Mouse (Mus musculus): ENCODE data around the gene Sgsh. TPM values are rescaled to one million over a fixed set of nuclear protein-coding genes. Genes with fewer than 3 reads are reported as not detected.

Gene Sgsh
- polyA plus RNA-seq, 1 experiment from 2014 or later: 3.1 TPM

DNA sequence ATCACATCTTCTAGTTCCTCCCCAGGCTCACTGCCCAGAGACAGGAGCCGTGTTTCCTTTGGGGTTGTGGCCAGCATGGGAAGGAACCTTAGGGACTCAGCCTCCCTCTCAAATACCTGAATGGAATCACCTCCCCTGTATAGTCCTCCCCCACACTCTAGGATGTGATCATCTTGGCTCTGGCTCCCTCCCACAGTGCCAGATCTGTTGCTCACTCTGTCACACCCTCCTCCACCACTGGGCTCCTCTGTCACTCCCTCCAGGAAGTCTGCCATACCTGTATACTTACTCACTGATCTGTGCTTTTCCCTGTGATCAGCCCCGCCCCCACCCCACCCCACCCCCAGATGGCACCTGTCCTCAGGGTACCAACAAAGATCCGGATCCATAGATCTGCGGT lies 24.7 kb downstream of the Sgsh start:
- Histone ChIP-seq H3K9ac (replicated peaks) (no peak overlapping the region), H3K4me3 (replicated peaks) (no peak overlapping the region), H3K27me3 (peaks cover 4% of the 10 kb centered on the region; the same call in 1 of the 2 replicates), H3K4me1 (replicated peaks) (no peaks in the 10 kb centered on the region), H3K4me2 (replicated peaks) (no peak overlapping the region), H3K27ac (no peak overlapping the region), H3K36me3 (no peaks in the 10 kb centered on the region), H3K9me3 (no peaks in the 10 kb centered on the region)
- WGBS: 54% methylated on average over 4 of the region's 4 CpGs
- no peak for ATAC-seq

DNA sequence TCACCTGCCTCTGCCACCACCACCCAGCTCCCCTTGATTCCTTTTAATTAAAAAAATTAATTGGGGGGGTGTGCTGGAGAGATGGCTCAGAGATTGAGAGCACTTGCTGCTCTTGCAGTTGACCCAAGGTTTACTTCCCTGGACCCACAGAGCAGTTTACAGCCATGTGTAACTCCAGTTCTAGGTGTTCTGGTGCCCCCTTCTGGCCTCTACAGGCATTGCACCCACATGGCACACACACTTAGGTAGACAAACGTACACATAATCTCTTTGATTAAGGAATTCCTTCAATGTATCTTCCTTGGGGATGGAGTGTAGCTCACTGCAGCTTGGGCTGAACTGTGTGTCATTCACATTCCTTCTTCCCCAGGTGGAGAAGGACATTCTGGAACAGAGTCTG lies 30.3 kb downstream of the Sgsh start:
- no peaks in the 10 kb centered on the region for H3K4me1 ChIP-seq (replicated peaks)
- H3K27me3 ChIP-seq: peaks cover 4% of the 10 kb centered on the region; the same call in 1 of the 2 replicates
- no peak overlapping the region for H3K27ac ChIP-seq
- no peaks in the 10 kb centered on the region for H3K9me3 ChIP-seq
- no peak overlapping the region for H3K9ac ChIP-seq (replicated peaks)
- H3K4me2 ChIP-seq (replicated peaks): no peak overlapping the region
- WGBS: 85% methylated on average over 1 of the region's 1 CpGs
- ATAC-seq: no peak
- no peaks in the 10 kb centered on the region for H3K36me3 ChIP-seq
- H3K4me3 ChIP-seq (replicated peaks): no peak overlapping the region

DNA sequence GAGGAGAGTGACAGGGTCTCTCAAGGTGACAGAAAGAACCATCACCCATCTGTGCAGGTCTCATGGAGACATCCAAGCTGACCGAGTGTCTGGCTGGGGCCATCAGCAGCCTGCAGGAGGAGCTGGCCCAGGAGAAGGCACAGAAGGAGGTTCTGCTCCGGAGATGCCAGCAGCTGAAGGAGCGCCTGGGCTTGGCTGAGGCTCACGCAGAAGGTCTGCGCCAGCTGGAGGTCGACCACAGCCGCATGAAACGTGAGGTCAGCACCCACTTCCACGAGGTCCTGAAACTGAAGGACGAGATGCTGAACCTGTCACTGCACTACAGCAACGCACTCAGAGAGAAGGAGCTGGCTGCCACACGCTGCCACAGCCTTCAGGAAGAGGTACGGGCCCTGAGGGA lies 32.8 kb downstream of the Sgsh start:
- Histone ChIP-seq H3K9me3 (no peaks in the 10 kb centered on the region), H3K27me3 (no peaks in the 10 kb centered on the region), H3K4me2 (replicated peaks) (no peak overlapping the region), H3K9ac (replicated peaks) (no peak overlapping the region), H3K4me3 (replicated peaks) (no peak overlapping the region), H3K27ac (no peak overlapping the region), H3K36me3 (no peaks in the 10 kb centered on the region), H3K4me1 (replicated peaks) (no peaks in the 10 kb centered on the region)
- 82% methylated on average over 13 of the region's 13 CpGs for WGBS
- ATAC-seq: no peak

- Histone ChIP-seq H3K9me3 (no peaks in the 10 kb centered on the region), H3K9ac (replicated peaks) (no peak overlapping the region), H3K4me2 (replicated peaks) (no peak overlapping the region), H3K4me3 (replicated peaks) (no peak overlapping the region), H3K27me3 (no peaks in the 10 kb centered on the region), H3K36me3 (no peaks in the 10 kb centered on the region), H3K4me1 (replicated peaks) (no peaks in the 10 kb centered on the region), H3K27ac (no peak overlapping the region)
- no peak for ATAC-seq
- WGBS: 88% methylated on average over 4 of the region's 4 CpGs
Observed at GRCm38 (mm10) chr11:119316720-119317119, 38.6 kb downstream of the Sgsh start.

DNA sequence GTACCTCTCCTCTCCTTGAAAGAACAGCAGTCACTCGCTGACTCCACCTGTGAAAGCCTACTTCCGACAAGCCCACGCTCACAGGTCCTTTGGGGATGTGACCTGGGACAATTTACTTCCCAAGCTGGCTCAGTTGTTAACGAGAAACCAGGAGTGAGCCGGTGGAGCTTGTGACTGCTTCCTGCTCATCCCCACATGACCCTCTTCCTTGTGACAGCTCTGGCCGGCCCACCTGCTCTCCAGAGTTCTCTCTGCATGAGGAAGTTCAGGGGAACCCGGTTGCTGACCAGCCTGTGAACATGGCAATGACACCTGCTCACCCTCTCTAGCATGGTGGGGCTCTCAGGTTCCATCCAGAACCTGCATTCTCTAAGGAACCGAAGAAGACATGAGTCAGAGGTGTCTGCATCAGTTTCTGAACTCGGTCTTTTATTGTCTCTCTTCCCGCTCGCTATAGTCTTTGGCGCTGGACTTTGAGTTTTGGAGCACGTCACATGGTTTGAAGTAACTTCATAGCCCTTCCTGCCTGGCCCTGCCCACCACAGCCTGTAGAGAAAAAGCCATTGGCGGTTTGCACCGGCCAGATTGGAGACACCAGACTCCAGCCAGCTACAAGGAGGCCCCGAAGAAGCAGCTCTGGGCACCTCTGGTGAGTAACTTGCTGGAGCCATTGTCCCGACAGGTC lies 40.9 kb downstream of the Sgsh start:
- Histone ChIP-seq H3K27ac (no peak overlapping the region), H3K36me3 (no peaks in the 10 kb centered on the region), H3K4me1 (replicated peaks) (no peaks in the 10 kb centered on the region), H3K27me3 (no peaks in the 10 kb centered on the region; the same call in 1 of the 2 replicates), H3K9me3 (no peaks in the 10 kb centered on the region), H3K4me3 (replicated peaks) (no peak overlapping the region), H3K9ac (replicated peaks) (no peak overlapping the region), H3K4me2 (replicated peaks) (no peak overlapping the region)
- no peak for ATAC-seq
- 85% methylated on average over 17 of the region's 17 CpGs for WGBS

- Histone ChIP-seq H3K9ac (replicated peaks) (no peak overlapping the region), H3K9me3 (no peaks in the 10 kb centered on the region), H3K36me3 (no peaks in the 10 kb centered on the region), H3K4me3 (replicated peaks) (no peak overlapping the region), H3K4me2 (replicated peaks) (no peak overlapping the region), H3K27me3 (no peaks in the 10 kb centered on the region; the same call in 1 of the 2 replicates), H3K27ac (no peak overlapping the region), H3K4me1 (replicated peaks) (0 out of 2 replicates have a peak, but pooled peaks cover 4% of the 10 kb centered on the region)
- no peak for ATAC-seq
- WGBS: 16% methylated on average over 10 of the region's 10 CpGs
Observed at GRCm38 (mm10) chr11:119310621-119311020, 44.7 kb downstream of the Sgsh start.

DNA sequence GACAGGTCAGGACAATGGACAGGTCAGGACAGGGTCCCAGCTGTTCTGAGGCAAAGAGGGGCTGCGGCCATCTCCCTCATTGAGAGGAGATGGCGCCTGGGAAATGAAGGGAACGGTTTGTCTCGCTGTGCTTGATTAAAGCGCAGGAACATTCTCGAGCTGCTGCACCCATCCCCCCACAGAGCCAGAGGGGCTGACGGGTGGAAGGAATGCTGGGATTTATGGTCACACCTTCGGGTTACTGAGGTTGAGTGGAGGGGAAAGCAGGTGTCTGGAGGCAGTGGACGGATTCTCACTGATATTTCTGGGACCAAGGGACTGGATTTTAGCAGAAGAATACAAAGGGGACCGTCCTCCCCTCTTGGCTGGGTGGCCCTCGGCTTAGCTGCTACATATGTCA lies 47.4 kb downstream of the Sgsh start:
- WGBS: 35% methylated on average over 11 of the region's 11 CpGs
- H3K4me3 ChIP-seq (replicated peaks): no peak overlapping the region
- ATAC-seq: no peak
- peaks cover 3% of the 10 kb centered on the region; the same call in 1 of the 2 replicates for H3K27me3 ChIP-seq
- no peak overlapping the region; the same call in 1 of the 2 replicates for H3K9ac ChIP-seq (replicated peaks)
- H3K27ac ChIP-seq: no peak overlapping the region
- no peaks in the 10 kb centered on the region for H3K36me3 ChIP-seq
- 0 out of 2 replicates have a peak, but pooled peaks cover 4% of the 10 kb centered on the region for H3K4me1 ChIP-seq (replicated peaks)
- no peak overlapping the region for H3K4me2 ChIP-seq (replicated peaks)
- no peaks in the 10 kb centered on the region for H3K9me3 ChIP-seq

- H3K4me1 ChIP-seq (replicated peaks): 0 out of 2 replicates have a peak, but pooled peaks cover 4% of the 10 kb centered on the region
- no peak for ATAC-seq
- H3K4me3 ChIP-seq (replicated peaks): no peak within 1 kb of the TSS
- H3K27me3 ChIP-seq: peaks cover 3% of the 10 kb centered on the region; the same call in 1 of the 2 replicates
- H3K36me3 ChIP-seq: no peaks in the 10 kb centered on the region
- H3K9me3 ChIP-seq: no peaks in the 10 kb centered on the region
- WGBS: 61% methylated on average over 1 of the region's 1 CpGs
- H3K4me2 ChIP-seq (replicated peaks): no peak within 1 kb of the TSS
- H3K9ac ChIP-seq (replicated peaks): no peak within 1 kb of the TSS; the same call in 1 of the 2 replicates
- no peak within 1 kb of the TSS for H3K27ac ChIP-seq
Observed at GRCm38 (mm10) chr11:119307658-119307867, 47.8 kb downstream of the Sgsh start, which contains the start of gene Card14. Gene Card14, plus strand, starts transcription at chr11:119307768.

DNA sequence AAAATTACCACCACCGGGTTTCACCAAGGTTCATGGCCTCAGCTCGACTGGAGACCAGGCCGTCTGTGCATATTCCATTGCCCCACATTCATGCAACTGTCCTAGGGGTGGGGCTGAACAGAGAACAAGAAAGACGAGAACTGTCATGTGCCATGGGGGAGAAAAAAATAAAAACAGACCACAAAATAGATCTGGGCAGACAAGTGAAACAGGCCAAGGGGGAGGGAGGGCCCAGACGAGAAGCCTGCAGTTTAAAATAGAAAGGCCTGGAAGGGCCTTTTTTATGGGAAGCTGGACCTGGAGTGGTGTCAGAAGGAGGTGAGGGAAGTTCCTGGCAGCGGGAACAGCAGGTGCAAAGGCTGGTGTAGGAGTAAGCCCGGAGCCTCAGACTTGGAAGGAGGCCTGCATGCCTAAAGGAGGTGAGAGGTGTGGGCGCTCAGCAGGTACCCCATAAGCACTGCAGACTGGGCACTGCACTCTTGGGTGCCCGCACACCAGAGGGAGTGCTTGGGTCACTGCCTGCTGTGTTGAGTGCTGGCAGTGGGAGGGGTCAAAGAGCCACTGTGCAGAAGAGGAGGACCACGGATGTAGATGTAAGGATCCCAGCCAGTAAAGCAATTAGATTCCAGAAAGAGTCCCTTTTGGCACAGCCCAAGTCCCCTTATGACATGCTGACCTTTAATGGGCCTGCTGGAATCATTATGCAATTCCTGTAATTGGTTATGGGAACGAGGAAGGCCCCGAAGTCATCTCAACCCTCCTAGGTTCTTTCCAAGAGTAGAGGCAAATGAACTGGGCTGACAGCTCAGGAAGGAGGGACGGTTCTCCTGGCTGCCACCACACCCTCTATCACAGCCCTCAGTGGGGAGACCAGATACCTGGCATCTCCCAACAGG lies 48.3 kb downstream of the Sgsh start:
- ATAC-seq: no peak
- Histone ChIP-seq H3K9ac (replicated peaks) (no peak overlapping the region), H3K27me3 (peaks cover 3% of the 10 kb centered on the region; the same call in 1 of the 2 replicates), H3K4me1 (replicated peaks) (0 out of 2 replicates have a peak, but pooled peaks cover 4% of the 10 kb centered on the region), H3K36me3 (no peaks in the 10 kb centered on the region), H3K4me2 (replicated peaks) (no peak overlapping the region), H3K4me3 (replicated peaks) (no peak overlapping the region), H3K9me3 (no peaks in the 10 kb centered on the region), H3K27ac (no peak overlapping the region)
- WGBS: 61% methylated on average over 13 of the region's 13 CpGs

GRCm38 (mm10) chr11:119304904-119305712 lies 50.2 kb downstream of the Sgsh start:
- Histone ChIP-seq H3K27ac (no peak overlapping the region), H3K4me3 (replicated peaks) (no peak overlapping the region), H3K9me3 (no peaks in the 10 kb centered on the region), H3K9ac (replicated peaks) (no peak overlapping the region), H3K36me3 (no peaks in the 10 kb centered on the region), H3K4me2 (replicated peaks) (no peak overlapping the region), H3K27me3 (peaks cover 3% of the 10 kb centered on the region; the same call in 1 of the 2 replicates), H3K4me1 (replicated peaks) (peaks cover 14% of the 10 kb centered on the region)
- 47% methylated on average over 16 of the region's 16 CpGs for WGBS
- peak; percentile 41; the same call in 1 of the 2 replicates for ATAC-seq

- H3K9ac ChIP-seq (replicated peaks): peak overlapping the region; percentile 96; the same call in 1 of the 2 replicates
- no peak overlapping the region for H3K4me3 ChIP-seq (replicated peaks)
- H3K27ac ChIP-seq: peak overlapping the region; percentile 98; the same call in 1 of the 2 replicates
- H3K4me2 ChIP-seq (replicated peaks): peak overlapping the region; percentile 74
- no peak for ATAC-seq
- H3K4me1 ChIP-seq (replicated peaks): peaks cover 29% of the 10 kb centered on the region
- H3K9me3 ChIP-seq: no peaks in the 10 kb centered on the region
- H3K36me3 ChIP-seq: peaks cover 22% of the 10 kb centered on the region
- H3K27me3 ChIP-seq: peaks cover 3% of the 10 kb centered on the region; the same call in 1 of the 2 replicates
- WGBS: 32% methylated on average over 2 of the region's 2 CpGs
Observed at GRCm38 (mm10) chr11:119300986-119301385, 54.4 kb downstream of the Sgsh start.
